Mouse (Mus musculus): Measurements from ENCODE around the gene Slc9a3r2. TPM values are rescaled to one million over a fixed set of nuclear protein-coding genes. Genes with fewer than 3 reads are reported as not detected.
A peak's percentile ranks its signal among the peaks of the same experiment; 100 is the strongest.

The Slc9a3r2 gene
- polyA plus RNA-seq, 1 experiment from 2014 or later: 38.0 TPM

DNA sequence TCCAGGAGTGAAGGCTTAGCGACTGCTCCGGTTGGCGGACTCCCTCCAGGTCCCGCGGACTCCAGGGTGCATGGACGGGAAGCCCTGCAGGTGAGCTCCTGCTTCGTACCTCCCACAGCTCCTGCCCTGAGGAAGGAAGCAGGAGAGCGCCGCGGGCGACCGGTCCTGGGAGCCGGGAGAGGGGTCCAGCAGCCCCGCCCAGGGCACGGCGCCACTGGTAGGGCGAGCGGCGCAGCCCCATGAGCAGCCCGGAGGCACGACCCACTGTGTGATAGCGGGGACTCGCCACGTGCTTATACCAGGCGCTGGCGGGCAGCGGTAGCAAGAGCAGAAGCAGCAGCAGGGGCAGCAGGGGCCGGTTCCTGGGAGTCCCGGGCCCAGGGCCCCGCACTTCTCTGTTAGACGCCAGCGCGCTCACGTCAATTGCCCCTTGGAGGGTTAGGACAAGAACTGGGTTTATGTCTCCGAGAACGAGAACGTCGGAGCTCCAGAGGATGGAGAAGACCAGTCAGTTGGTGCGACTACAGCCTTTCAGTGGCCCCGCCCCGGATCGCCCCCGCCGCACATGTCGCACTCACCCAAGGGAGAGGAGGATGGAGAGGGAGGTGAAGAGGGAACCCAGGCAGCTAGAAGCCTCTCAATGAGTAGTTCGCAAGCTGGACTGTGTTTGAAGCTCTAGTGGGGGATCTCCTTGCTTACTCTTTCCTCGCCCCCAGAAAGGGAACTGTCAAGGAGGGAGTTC is 8.1 kb upstream of the Slc9a3r2 start, which contains the start of gene Npw:
TSS of gene Npw (minus strand) at position 441 of the 742 bp plus-strand sequence.
- Histone ChIP-seq H3K27me3 (ENCODE audit: control insufficient read depth, insufficient read depth, low read length) (no peaks in the 10 kb centered on the region; the same call in 1 of the 2 replicates), H3K4me3 (ENCODE audit: low read depth, low read length) (peak within 1 kb of the TSS; percentile 36), H3K4me2 (replicated peaks; ENCODE audit: low read depth) (peak within 1 kb of the TSS; percentile 69), H3K9ac (ENCODE audit: low read length) (peak within 1 kb of the TSS; percentile 59), H3K9me3 (ENCODE audit: control insufficient read depth, low read length) (no peaks in the 10 kb centered on the region), H3K36me3 (ENCODE audit: control insufficient read depth, insufficient read depth, low read length) (no peaks in the 10 kb centered on the region), H3K27ac (replicated peaks) (no peak within 1 kb of the TSS), H3K4me1 (replicated peaks; ENCODE audit: control insufficient read depth, insufficient read depth) (peaks cover 6% of the 10 kb centered on the region; the same call in 1 of the 2 replicates)
- WGBS: 1% methylated on average over 44 of the region's 47 CpGs
- ATAC-seq (ENCODE audit: low FRiP score, low TSS enrichment) (peak; percentile 41), DNase-seq (ENCODE audit: low spot score) (peak; percentile 66)
- TF ChIP-seq CTCF (IDR thresholded peaks at IDR 0.05; ENCODE audit: low read depth) (no peak), EP300 (optimal IDR thresholded peaks at IDR 0.05) (no peak)

DNA sequence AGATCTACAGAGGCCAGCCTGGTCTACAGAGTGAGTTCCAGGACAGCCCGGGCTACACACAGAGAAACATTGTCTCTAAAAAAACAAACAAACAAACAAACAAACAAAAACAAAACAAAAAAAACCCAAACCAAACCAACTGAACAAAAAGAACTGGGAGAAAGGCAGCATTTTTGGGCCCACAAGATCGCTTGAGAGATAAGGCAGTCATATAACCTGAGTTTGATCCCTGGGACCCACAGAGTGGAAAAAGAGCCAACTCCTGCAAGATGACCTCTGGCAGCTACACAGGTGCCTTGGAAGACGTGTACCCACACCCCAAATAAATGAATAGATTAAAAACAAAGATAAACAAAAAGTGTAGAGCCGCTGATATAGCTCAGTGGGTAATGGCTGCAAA is 4.8 kb upstream of the Slc9a3r2 start:
- Histone ChIP-seq H3K9me3 (ENCODE audit: control insufficient read depth, low read length) (no peaks in the 10 kb centered on the region), H3K4me2 (replicated peaks; ENCODE audit: low read depth) (no peak overlapping the region), H3K4me1 (replicated peaks; ENCODE audit: control insufficient read depth, insufficient read depth) (peaks cover 6% of the 10 kb centered on the region; the same call in 1 of the 2 replicates), H3K27me3 (ENCODE audit: control insufficient read depth, insufficient read depth, low read length) (no peaks in the 10 kb centered on the region; the same call in 1 of the 2 replicates), H3K36me3 (ENCODE audit: control insufficient read depth, insufficient read depth, low read length) (no peaks in the 10 kb centered on the region), H3K9ac (ENCODE audit: low read length) (no peak overlapping the region), H3K4me3 (ENCODE audit: low read depth, low read length) (no peak overlapping the region), H3K27ac (replicated peaks) (no peak overlapping the region)
- DNase-seq (ENCODE audit: low spot score) (no peak), ATAC-seq (ENCODE audit: low FRiP score, low TSS enrichment) (no peak)
- TF ChIP-seq EP300 (optimal IDR thresholded peaks at IDR 0.05) (no peak), CTCF (IDR thresholded peaks at IDR 0.05; ENCODE audit: low read depth) (no peak)
- WGBS: 71% methylated on average over 4 of the region's 4 CpGs

DNA sequence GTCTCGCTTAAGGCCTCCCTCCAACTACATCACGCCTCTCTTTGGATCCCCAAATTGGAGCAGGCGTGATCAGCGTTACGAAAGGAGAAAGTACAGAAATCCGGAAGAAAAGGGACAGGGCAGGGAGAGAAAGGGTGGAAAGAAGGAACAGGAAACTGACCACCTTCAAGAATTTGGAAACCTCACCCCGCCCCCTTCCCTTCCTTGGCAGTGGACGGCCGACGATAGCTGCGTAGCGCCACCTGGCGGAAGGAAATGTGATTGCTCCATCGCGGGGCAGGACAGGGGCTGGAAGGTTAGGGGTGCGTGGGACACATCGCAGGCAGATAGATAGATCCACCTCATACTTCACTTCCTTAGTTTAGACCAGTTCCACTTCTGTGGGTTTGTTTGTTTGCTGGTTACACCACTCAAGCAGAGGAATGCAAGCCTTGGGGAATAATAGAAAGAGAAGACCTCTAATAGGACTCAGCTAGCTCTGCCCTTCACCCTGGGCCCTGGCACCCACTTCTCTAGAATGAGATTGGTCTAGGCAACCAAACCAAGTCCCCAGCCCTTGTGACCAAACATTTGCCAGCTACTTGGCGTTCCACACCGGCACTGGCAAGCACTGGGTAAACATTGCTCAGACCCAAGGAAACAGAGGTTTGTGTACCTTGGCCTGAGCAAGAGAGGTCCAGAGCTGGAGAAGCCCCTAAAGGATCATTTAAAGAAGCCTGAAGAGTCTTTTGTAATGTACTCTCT is 4.0 kb upstream of the Slc9a3r2 start:
- 3% methylated on average over 19 of the region's 19 CpGs for WGBS
- no peaks in the 10 kb centered on the region; the same call in 1 of the 2 replicates for H3K27me3 ChIP-seq (ENCODE audit: control insufficient read depth, insufficient read depth, low read length)
- no peaks in the 10 kb centered on the region for H3K36me3 ChIP-seq (ENCODE audit: control insufficient read depth, insufficient read depth, low read length)
- no peak overlapping the region for H3K9ac ChIP-seq (ENCODE audit: low read length)
- TF ChIP-seq CTCF (IDR thresholded peaks at IDR 0.05; ENCODE audit: low read depth) (peak; percentile 99), EP300 (optimal IDR thresholded peaks at IDR 0.05) (no peak)
- peak overlapping the region; percentile 21; the same call in 1 of the 2 replicates for H3K4me3 ChIP-seq (ENCODE audit: low read depth, low read length)
- ATAC-seq (ENCODE audit: low FRiP score, low TSS enrichment) (peak; percentile 68), DNase-seq (ENCODE audit: low spot score) (peak; percentile 87)
- peak overlapping the region; percentile 56 for H3K4me2 ChIP-seq (replicated peaks; ENCODE audit: low read depth)
- H3K27ac ChIP-seq (replicated peaks): no peak overlapping the region; the same call in 1 of the 2 replicates
- no peaks in the 10 kb centered on the region for H3K9me3 ChIP-seq (ENCODE audit: control insufficient read depth, low read length)
- peaks cover 6% of the 10 kb centered on the region; the same call in 1 of the 2 replicates for H3K4me1 ChIP-seq (replicated peaks; ENCODE audit: control insufficient read depth, insufficient read depth)

DNA sequence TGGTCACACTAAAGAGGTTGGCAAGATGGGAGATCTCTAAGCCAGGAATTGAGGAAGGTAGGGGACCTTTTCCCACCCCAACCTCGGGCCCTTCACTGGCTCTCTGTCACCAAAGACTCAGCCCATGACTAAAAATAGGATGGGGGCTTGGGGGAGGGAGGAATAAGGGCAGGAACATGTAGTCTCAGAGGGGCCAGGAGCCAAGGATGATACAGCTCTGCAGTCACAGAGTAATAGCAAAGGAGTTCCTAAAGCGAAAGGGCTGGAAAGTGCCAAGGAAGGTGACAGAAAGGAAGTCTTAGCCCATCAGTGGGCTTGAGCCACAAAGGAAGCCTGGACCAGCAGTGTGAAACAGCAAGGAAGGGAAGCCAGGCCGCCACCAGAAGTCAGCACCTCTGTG is 1.7 kb upstream of the Slc9a3r2 start:
- ATAC-seq (ENCODE audit: low FRiP score, low TSS enrichment) (no peak), DNase-seq (ENCODE audit: low spot score) (no peak)
- Histone ChIP-seq H3K36me3 (ENCODE audit: control insufficient read depth, insufficient read depth, low read length) (no peaks in the 10 kb centered on the region), H3K4me3 (ENCODE audit: low read depth, low read length) (no peak overlapping the region), H3K4me2 (replicated peaks; ENCODE audit: low read depth) (no peak overlapping the region), H3K27ac (replicated peaks) (no peak overlapping the region), H3K9me3 (ENCODE audit: control insufficient read depth, low read length) (no peaks in the 10 kb centered on the region), H3K9ac (ENCODE audit: low read length) (no peak overlapping the region), H3K27me3 (ENCODE audit: control insufficient read depth, insufficient read depth, low read length) (no peaks in the 10 kb centered on the region), H3K4me1 (replicated peaks; ENCODE audit: control insufficient read depth, insufficient read depth) (no peaks in the 10 kb centered on the region)
- WGBS: 56% methylated on average over 3 of the region's 3 CpGs
- TF ChIP-seq CTCF (IDR thresholded peaks at IDR 0.05; ENCODE audit: low read depth): no peak
- TF ChIP-seq EP300 (optimal IDR thresholded peaks at IDR 0.05): no peak

- 79% methylated on average over 4 of the region's 4 CpGs for WGBS
- H3K9me3 ChIP-seq (ENCODE audit: control insufficient read depth, low read length): no peaks in the 10 kb centered on the region
- H3K4me3 ChIP-seq (ENCODE audit: low read depth, low read length): no peak overlapping the region
- no peaks in the 10 kb centered on the region for H3K27me3 ChIP-seq (ENCODE audit: control insufficient read depth, insufficient read depth, low read length)
- no peaks in the 10 kb centered on the region for H3K4me1 ChIP-seq (replicated peaks; ENCODE audit: control insufficient read depth, insufficient read depth)
- H3K9ac ChIP-seq (ENCODE audit: low read length): no peak overlapping the region
- TF ChIP-seq CTCF (IDR thresholded peaks at IDR 0.05; ENCODE audit: low read depth) (no peak), EP300 (optimal IDR thresholded peaks at IDR 0.05) (no peak)
- H3K36me3 ChIP-seq (ENCODE audit: control insufficient read depth, insufficient read depth, low read length): no peaks in the 10 kb centered on the region
- H3K4me2 ChIP-seq (replicated peaks; ENCODE audit: low read depth): no peak overlapping the region
- ATAC-seq (ENCODE audit: low FRiP score, low TSS enrichment) (no peak), DNase-seq (ENCODE audit: low spot score) (no peak)
- no peak overlapping the region for H3K27ac ChIP-seq (replicated peaks)
Measured at GRCm38 (mm10) chr17:24650766-24651165, 639 bp upstream of the Slc9a3r2 start.

All from stomach, postnatal 0 days (tissue).